Mouse (Mus musculus): ENCODE measurements around the gene Bcat1. TPM values are rescaled to one million over a fixed set of nuclear protein-coding genes. Genes with fewer than 3 reads are reported as not detected.
A peak's percentile ranks its signal among the peaks of the same experiment; 100 is the strongest.

Gene Bcat1
- 100 to 1,000 TPM in 1 of 2 experiments, 10 to 100 TPM in 1; 96.8 to 105 TPM for total RNA-seq (2021)
- long read RNA-seq, experiment 1, full-length matches to known transcripts: 40 of 67 reads
- long read RNA-seq, experiment 1, partial matches to known transcripts: 4 of 67 reads
- long read RNA-seq, experiment 1, other reads (novel, unspliced or antisense): 23 of 67 reads
- long read RNA-seq, experiment 2, full-length matches to known transcripts: 59 of 101 reads
- long read RNA-seq, experiment 2, partial matches to known transcripts: 14 of 101 reads
- long read RNA-seq, experiment 2, other reads (novel, unspliced or antisense): 28 of 101 reads

GRCm38 (mm10) chr6:145075548-145076224, at the start of gene Bcat1:
TSS of gene Bcat1 (minus strand) at chr6:145076184.
- peak; percentile 6 to 16 for DNase-seq (ENCODE audit: low spot score in 2 of 2)
- no peak for TF ChIP-seq CTCF (conservative IDR thresholded peaks at IDR 0.05)
- Histone ChIP-seq H3K4me3 (peak within 1 kb of the TSS; percentile 59), H3K27ac (no peak within 1 kb of the TSS)

- Histone ChIP-seq H3K27ac (no peak overlapping the region), H3K4me3 (no peak overlapping the region)
- TF ChIP-seq CTCF (conservative IDR thresholded peaks at IDR 0.05): no peak
- DNase-seq (ENCODE audit: low spot score in 2 of 2): peak in 1 of 2 experiments; percentile 12
Observed at GRCm38 (mm10) chr6:145125591-145126113, 49.7 kb upstream of the Bcat1 start.

- DNase-seq (ENCODE audit: low spot score in 2 of 2): no peak
- Histone ChIP-seq H3K4me3 (no peak overlapping the region), H3K27ac (no peak overlapping the region)
- TF ChIP-seq CTCF (conservative IDR thresholded peaks at IDR 0.05): no peak
Observed at GRCm38 (mm10) chr6:145124621-145125020, 48.6 kb upstream of the Bcat1 start.

GRCm38 (mm10) chr6:145123136-145124060, 47.4 kb upstream of the Bcat1 start:
- DNase-seq (ENCODE audit: low spot score in 2 of 2): no peak
- no peak overlapping the region for H3K4me3 ChIP-seq
- H3K27ac ChIP-seq: no peak overlapping the region
- no peak for TF ChIP-seq CTCF (conservative IDR thresholded peaks at IDR 0.05)

- no peak for TF ChIP-seq CTCF (conservative IDR thresholded peaks at IDR 0.05)
Observed at GRCm38 (mm10) chr6:145122423-145123059, 46.6 kb upstream of the Bcat1 start.

GRCm38 (mm10) chr6:145121590-145122420, 45.8 kb upstream of the Bcat1 start:
- no peak for DNase-seq (ENCODE audit: low spot score in 2 of 2)
- Histone ChIP-seq H3K4me3 (peak overlapping the region; percentile 32), H3K27ac (peak overlapping the region; percentile 49; the same call in 1 of the 2 replicates)
- no peak for TF ChIP-seq CTCF (conservative IDR thresholded peaks at IDR 0.05)

More at GRCm38 (mm10) chr6:145122423-145123059, 46.6 kb upstream of the Bcat1 start:
- peak overlapping the region; percentile 32; the same call in 1 of the 2 replicates for H3K4me3 ChIP-seq
- no peak for DNase-seq (ENCODE audit: low spot score in 2 of 2)
- H3K27ac ChIP-seq: no peak overlapping the region

GRCm38 (mm10) chr6:145120787-145121589, 45.0 kb upstream of the Bcat1 start:
- TF ChIP-seq CTCF (conservative IDR thresholded peaks at IDR 0.05): no peak
- Histone ChIP-seq H3K27ac (peak overlapping the region; percentile 39; the same call in 1 of the 2 replicates), H3K4me3 (no peak overlapping the region)
- DNase-seq (ENCODE audit: low spot score in 2 of 2): no peak

- no peak for DNase-seq (ENCODE audit: low spot score in 2 of 2)
- Histone ChIP-seq H3K4me3 (no peak overlapping the region), H3K27ac (no peak overlapping the region)
- TF ChIP-seq CTCF (conservative IDR thresholded peaks at IDR 0.05): no peak
Observed at GRCm38 (mm10) chr6:145120086-145120485, 44.1 kb upstream of the Bcat1 start.

GRCm38 (mm10) chr6:145116098-145116672, 40.2 kb upstream of the Bcat1 start:
- no peak overlapping the region for H3K4me3 ChIP-seq
- TF ChIP-seq CTCF (conservative IDR thresholded peaks at IDR 0.05): no peak
- DNase-seq (ENCODE audit: low spot score in 2 of 2): no peak
- H3K27ac ChIP-seq: no peak overlapping the region

- DNase-seq (ENCODE audit: low spot score in 2 of 2): no peak
- no peak within 1 kb of the TSS for H3K4me3 ChIP-seq
- peak; percentile 32 for TF ChIP-seq CTCF (conservative IDR thresholded peaks at IDR 0.05)
- no peak within 1 kb of the TSS for H3K27ac ChIP-seq
Observed at GRCm38 (mm10) chr6:145115476-145116097, 39.6 kb upstream of the Bcat1 start, which contains the start of gene Lrmp. TSS of gene Lrmp (plus strand) at chr6:145115653.
